Mouse (Mus musculus) midbrain, embryonic 11.5 days (tissue): ENCODE data around the gene Gm17268. TPM values are rescaled to one million over a fixed set of nuclear protein-coding genes. Genes with fewer than 3 reads are reported as not detected.

Source experiments
- ATAC-seq: fragments of 200-750 bp; cut with Nextera tagmentation; 2 replicates; pipeline ENCODE4 v1.8.0; 2017; ENCODE audit warnings: moderate TSS enrichment, moderate library complexity; ENCODE audit not compliant: low FRiP score
- DNase-seq: peaks from one replicate; pipeline ENCODE4 v3.0.0; 2015; ENCODE audit warnings: low spot score; ENCODE audit errors: missing footprints
- H3K27ac ChIP-seq: fragments of 300-500 bp; sonication (generic); 2 replicates; pipeline ENCODE4 v1.5.1; 2014; ENCODE audit warnings: low read depth, low read length
- H3K27me3 ChIP-seq: fragments of 300-500 bp; sonication (generic); 2 replicates; pipeline ENCODE4 v1.6.1; 2014; ENCODE audit warnings: mild to moderate bottlenecking, low read length, moderate library complexity, mixed read lengths; ENCODE audit not compliant: control insufficient read depth, insufficient read depth
- H3K36me3 ChIP-seq: fragments of 300-500 bp; sonication (generic); 2 replicates; pipeline ENCODE4 v1.6.1; 2014; ENCODE audit warnings: mild to moderate bottlenecking, low read length, moderate library complexity, mixed read lengths; ENCODE audit not compliant: control insufficient read depth, insufficient read depth
- H3K4me1 ChIP-seq: fragments of 300-500 bp; sonication (generic); 2 replicates; pipeline ENCODE4 v1.6.1; 2014; ENCODE audit warnings: low read length; ENCODE audit not compliant: control insufficient read depth, insufficient read depth
- H3K4me2 ChIP-seq: fragments of 300-500 bp; sonication (generic); 2 replicates; pipeline ENCODE4 v1.6.1; 2014; ENCODE audit warnings: mild to moderate bottlenecking, moderate library complexity
- H3K4me3 ChIP-seq: fragments of 300-500 bp; sonication (generic); 2 replicates; pipeline ENCODE4 v1.5.1; 2014; ENCODE audit warnings: low read depth, low read length
- H3K9ac ChIP-seq: fragments of 300-500 bp; sonication (generic); 2 replicates; pipeline ENCODE4 v1.6.1; 2014; ENCODE audit warnings: low read length
- H3K9me3 ChIP-seq: fragments of 300-500 bp; sonication (generic); 2 replicates; pipeline ENCODE4 v1.6.1; 2016; ENCODE audit warnings: low read length; ENCODE audit not compliant: control insufficient read depth
- WGBS: fragments of 180-500 bp; shearing (Covaris S2); extraction: QIAGEN DNeasy Blood & Tissue Kit; methylation state at CpG from one replicate; pipeline ENCODE4 v1.1.7; 2014; 5-methylcytosine and 5-hydroxymethylcytosine counted together
- polyA plus RNA-seq: library from polyadenylated mRNA; unstranded; fragments of >200 nt; fragmentation: Nextera tagmentation; extraction: Ambion mirVana; gene quantifications from 2 replicates; pipeline ENCODE4 v1.2.1, GENCODE M21; 2014

Gene Gm17268
- not detected in 2 replicates for polyA plus RNA-seq

- Histone ChIP-seq H3K27ac (no peak within 1 kb of the TSS), H3K9me3 (no peaks in the 10 kb centered on the region), H3K4me1 (no peaks in the 10 kb centered on the region), H3K4me2 (no peak within 1 kb of the TSS), H3K4me3 (no peak within 1 kb of the TSS), H3K9ac (no peak within 1 kb of the TSS), H3K36me3 (no peaks in the 10 kb centered on the region), H3K27me3 (no peaks in the 10 kb centered on the region)
- no peak for DNase-seq
- 60% methylated on average over 2 of the region's 2 CpGs for WGBS
- no peak for ATAC-seq
Observed at GRCm38 (mm10) chr11:82038535-82038934, at the start of gene Gm17268. TSS of gene Gm17268 (minus strand) at chr11:82038562.

DNA sequence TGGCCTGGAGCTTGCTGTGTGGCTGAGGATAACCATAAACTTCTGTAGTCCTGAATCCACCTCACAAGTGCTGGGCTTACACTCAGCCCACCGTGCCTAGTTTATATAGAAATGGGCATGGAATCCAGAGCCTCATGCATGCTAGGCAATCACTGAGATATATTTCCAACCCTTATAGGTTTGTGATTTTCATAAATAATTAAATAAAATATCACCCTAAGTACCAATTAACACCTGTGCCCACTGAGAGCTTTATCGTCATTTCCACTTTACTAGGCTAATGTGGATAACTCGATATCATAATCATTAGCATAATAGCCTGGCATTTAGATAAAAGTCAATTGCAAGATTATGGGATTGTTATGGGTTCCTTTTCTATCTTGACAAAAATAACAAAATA lies 46.0 kb upstream of the Gm17268 start:
- 89% methylated on average over 3 of the region's 3 CpGs for WGBS
- Histone ChIP-seq H3K9ac (no peak overlapping the region), H3K27me3 (no peaks in the 10 kb centered on the region), H3K27ac (no peak overlapping the region), H3K4me3 (no peak overlapping the region), H3K4me1 (no peaks in the 10 kb centered on the region), H3K9me3 (no peaks in the 10 kb centered on the region), H3K36me3 (no peaks in the 10 kb centered on the region), H3K4me2 (no peak overlapping the region)
- DNase-seq (no peak), ATAC-seq (no peak)

DNA sequence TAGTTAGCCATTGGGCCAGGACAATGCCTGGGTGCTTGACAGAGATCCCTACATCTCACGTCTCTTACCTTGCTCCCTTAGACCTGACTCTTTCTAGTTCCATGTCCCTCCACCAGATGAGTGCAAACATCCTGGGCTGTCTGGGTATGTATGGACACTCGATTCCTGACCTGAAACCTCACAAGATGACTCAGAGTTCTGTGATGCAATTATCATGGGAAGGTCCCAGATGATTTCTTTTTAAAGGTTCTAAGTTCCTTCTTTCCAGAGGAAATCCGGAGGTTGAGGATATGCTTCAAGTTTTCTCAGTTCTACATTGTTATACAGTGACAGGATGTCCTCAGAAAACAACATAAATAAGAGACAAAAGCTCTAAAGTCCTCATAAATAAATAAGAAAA lies 42.5 kb upstream of the Gm17268 start:
- ATAC-seq = no peak
- DNase-seq = no peak
- Histone ChIP-seq H3K27ac (no peak overlapping the region), H3K36me3 (no peaks in the 10 kb centered on the region), H3K27me3 (no peaks in the 10 kb centered on the region), H3K4me1 (no peaks in the 10 kb centered on the region), H3K9me3 (no peaks in the 10 kb centered on the region), H3K9ac (no peak overlapping the region), H3K4me3 (no peak overlapping the region), H3K4me2 (no peak overlapping the region)
- WGBS = 82% methylated on average over 3 of the region's 3 CpGs

DNA sequence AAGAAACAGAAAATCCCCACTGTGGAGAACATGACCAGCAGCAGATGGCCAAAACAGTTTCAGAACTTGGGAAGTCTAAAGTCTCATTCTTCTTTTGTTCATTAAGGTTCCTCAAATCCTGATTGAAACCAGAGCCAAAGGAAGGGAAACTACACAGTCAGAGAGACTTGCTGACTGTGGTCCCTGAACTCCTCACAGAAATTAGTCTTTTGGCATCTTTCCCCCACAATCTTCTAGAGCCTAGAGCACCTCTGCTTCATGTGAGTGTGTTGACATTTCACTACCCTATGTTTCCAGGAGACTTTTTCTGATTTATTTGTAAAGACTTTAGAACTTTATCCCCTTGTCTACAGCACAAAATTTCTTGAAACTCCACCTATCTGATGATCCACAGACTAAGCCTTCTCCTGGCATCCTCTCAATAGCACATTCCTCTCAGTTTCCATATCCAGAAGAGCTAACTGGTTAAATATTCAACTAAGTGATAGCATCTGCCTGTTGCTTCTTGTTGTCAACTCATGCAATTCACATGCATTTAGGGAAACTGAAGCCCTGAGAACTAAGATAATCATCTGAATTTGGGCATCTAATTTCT lies 39.9 kb upstream of the Gm17268 start:
- DNase-seq (no peak), ATAC-seq (no peak)
- no peaks in the 10 kb centered on the region for H3K36me3 ChIP-seq
- H3K4me2 ChIP-seq = no peak overlapping the region
- no peak overlapping the region for H3K9ac ChIP-seq
- no peaks in the 10 kb centered on the region for H3K9me3 ChIP-seq
- H3K27me3 ChIP-seq = no peaks in the 10 kb centered on the region
- H3K4me3 ChIP-seq = no peak overlapping the region
- no peaks in the 10 kb centered on the region for H3K4me1 ChIP-seq
- H3K27ac ChIP-seq = no peak overlapping the region

DNA sequence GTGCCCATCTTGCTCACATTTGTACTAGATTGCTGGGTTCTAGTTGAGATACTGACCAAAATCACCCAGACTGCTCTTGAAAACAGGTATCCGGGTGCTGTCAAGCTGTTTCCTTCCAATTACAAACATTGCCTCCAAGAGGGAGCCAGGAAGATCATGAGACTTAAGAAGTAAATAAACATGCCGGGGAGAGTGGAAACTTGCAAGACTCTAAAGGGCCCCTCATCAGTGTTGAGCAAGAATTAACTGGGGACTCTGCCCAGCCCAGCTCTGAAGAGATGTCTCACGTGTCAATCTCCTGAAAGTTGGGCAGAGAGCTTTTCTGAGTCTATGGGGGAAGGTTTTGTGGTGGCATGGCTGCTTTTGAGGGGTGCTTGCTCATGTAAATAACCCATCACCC lies 38.7 kb upstream of the Gm17268 start:
- H3K27me3 ChIP-seq = no peaks in the 10 kb centered on the region
- no peaks in the 10 kb centered on the region for H3K4me1 ChIP-seq
- no peaks in the 10 kb centered on the region for H3K9me3 ChIP-seq
- H3K9ac ChIP-seq = no peak overlapping the region
- no peak overlapping the region for H3K4me3 ChIP-seq
- 74% methylated on average over 3 of the region's 3 CpGs for whole genome bisulfite sequencing
- ATAC-seq = no peak
- H3K27ac ChIP-seq = no peak overlapping the region
- H3K36me3 ChIP-seq = no peaks in the 10 kb centered on the region
- no peak overlapping the region for H3K4me2 ChIP-seq
- no peak for DNase-seq

GRCm38 (mm10) chr11:82073686-82074085 lies 35.3 kb upstream of the Gm17268 start:
- H3K9ac ChIP-seq = no peak overlapping the region
- H3K4me2 ChIP-seq = no peak overlapping the region
- no peak overlapping the region for H3K27ac ChIP-seq
- no peaks in the 10 kb centered on the region for H3K4me1 ChIP-seq
- ATAC-seq (no peak), DNase-seq (no peak)
- 88% methylated on average over 3 of the region's 3 CpGs for WGBS
- no peaks in the 10 kb centered on the region for H3K36me3 ChIP-seq
- H3K4me3 ChIP-seq = no peak overlapping the region
- H3K9me3 ChIP-seq = no peaks in the 10 kb centered on the region
- H3K27me3 ChIP-seq = no peaks in the 10 kb centered on the region

DNA sequence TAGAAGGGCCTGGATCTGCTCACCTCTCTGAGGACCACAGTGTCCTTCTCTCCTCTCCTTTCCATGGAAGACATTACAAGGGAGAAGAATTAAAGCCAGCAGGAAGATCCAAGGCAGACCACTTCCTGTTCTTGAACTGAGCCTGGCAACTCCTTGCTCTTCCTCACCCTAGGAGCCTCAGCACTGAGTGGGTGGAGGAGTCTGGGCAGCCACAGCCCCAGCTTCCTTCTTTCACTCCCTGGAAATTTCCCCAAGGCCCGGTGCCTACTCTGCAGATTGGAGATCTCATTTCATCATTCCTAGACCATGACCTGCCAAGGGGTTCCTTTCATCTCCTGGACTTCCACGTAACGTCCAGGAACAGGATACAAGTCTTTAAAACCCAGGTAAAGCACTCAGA lies 34.6 kb upstream of the Gm17268 start:
- H3K36me3 ChIP-seq = no peaks in the 10 kb centered on the region
- no peaks in the 10 kb centered on the region for H3K4me1 ChIP-seq
- WGBS = 78% methylated on average over 3 of the region's 3 CpGs
- no peak overlapping the region for H3K27ac ChIP-seq
- DNase-seq (no peak), ATAC-seq (no peak)
- no peak overlapping the region for H3K9ac ChIP-seq
- H3K9me3 ChIP-seq = no peaks in the 10 kb centered on the region
- no peak overlapping the region for H3K4me3 ChIP-seq
- no peaks in the 10 kb centered on the region for H3K27me3 ChIP-seq
- H3K4me2 ChIP-seq = no peak overlapping the region

GRCm38 (mm10) chr11:82072374-82072773 lies 34.0 kb upstream of the Gm17268 start:
- H3K27me3 ChIP-seq = no peaks in the 10 kb centered on the region
- no peak overlapping the region for H3K4me3 ChIP-seq
- H3K9me3 ChIP-seq = no peaks in the 10 kb centered on the region
- H3K36me3 ChIP-seq = no peaks in the 10 kb centered on the region
- no peaks in the 10 kb centered on the region for H3K4me1 ChIP-seq
- H3K9ac ChIP-seq = no peak overlapping the region
- H3K4me2 ChIP-seq = no peak overlapping the region
- DNase-seq (no peak), ATAC-seq (no peak)
- H3K27ac ChIP-seq = no peak overlapping the region
- WGBS = 81% methylated on average over 1 of the region's 1 CpGs

GRCm38 (mm10) chr11:82071076-82071475 lies 32.7 kb upstream of the Gm17268 start:
- DNase-seq (no peak), ATAC-seq (no peak)
- no peaks in the 10 kb centered on the region for H3K27me3 ChIP-seq
- WGBS = 69% methylated on average over 3 of the region's 3 CpGs
- no peak overlapping the region for H3K4me2 ChIP-seq
- no peak overlapping the region for H3K27ac ChIP-seq
- no peak overlapping the region for H3K4me3 ChIP-seq
- no peaks in the 10 kb centered on the region for H3K36me3 ChIP-seq
- H3K4me1 ChIP-seq = no peaks in the 10 kb centered on the region
- no peak overlapping the region for H3K9ac ChIP-seq
- no peaks in the 10 kb centered on the region for H3K9me3 ChIP-seq
